Mouse (Mus musculus) Patski (cell line): ENCODE measurements around the gene Irf2. TPM values are rescaled to one million over a fixed set of nuclear protein-coding genes. Genes with fewer than 3 reads are reported as not detected.

Experiments
- ATAC-seq: fragments of 100-300 bp; one replicate; pipeline ENCODE4 v1.8.0; 2021
- CTCF ChIA-PET: fragments of 350-600 bp; sonication (Branson Sonifier 250); formaldehyde crosslinking; loops from one replicate; lab custom pipeline; 2022; ENCODE audit warnings: inconsistent platforms; lab: Charles Lee
- POLR2A ChIA-PET: fragments of 350-600 bp; sonication (Branson Sonifier 250); formaldehyde crosslinking; loops from one replicate; lab custom pipeline; 2022; ENCODE audit warnings: antibody characterized with exemption, inconsistent platforms; lab: Charles Lee
- DNase-seq: peaks from one replicate; pipeline ENCODE4 v3.0.0-alpha.2; 2011; ENCODE audit warnings: low read depth, low spot score
- H3K27me3 ChIP-seq: fragments of 371-371 bp; one replicate; pipeline ENCODE4 v1.5.1; 2021
- CTCF ChIP-seq: fragments of 100-300 bp; IDR thresholded peaks from one replicate; pipeline ENCODE4 v1.5.1; 2021
- in situ Hi-C: fragments of 300-500 bp; cut with MboI; formaldehyde crosslinking; loops from 3 replicates; pipeline ENCODE4 v1.11.1; 2018; ENCODE audit warnings: low pct_unique_long_range_greater_than_20kb, mixed read lengths
- polyA plus RNA-seq: library from polyadenylated mRNA; unstranded; gene quantifications from one replicate; pipeline ENCODE4 v1.2.3, GENCODE M21; 2021

Irf2 gene
- 36.5 TPM for polyA plus RNA-seq

DNA sequence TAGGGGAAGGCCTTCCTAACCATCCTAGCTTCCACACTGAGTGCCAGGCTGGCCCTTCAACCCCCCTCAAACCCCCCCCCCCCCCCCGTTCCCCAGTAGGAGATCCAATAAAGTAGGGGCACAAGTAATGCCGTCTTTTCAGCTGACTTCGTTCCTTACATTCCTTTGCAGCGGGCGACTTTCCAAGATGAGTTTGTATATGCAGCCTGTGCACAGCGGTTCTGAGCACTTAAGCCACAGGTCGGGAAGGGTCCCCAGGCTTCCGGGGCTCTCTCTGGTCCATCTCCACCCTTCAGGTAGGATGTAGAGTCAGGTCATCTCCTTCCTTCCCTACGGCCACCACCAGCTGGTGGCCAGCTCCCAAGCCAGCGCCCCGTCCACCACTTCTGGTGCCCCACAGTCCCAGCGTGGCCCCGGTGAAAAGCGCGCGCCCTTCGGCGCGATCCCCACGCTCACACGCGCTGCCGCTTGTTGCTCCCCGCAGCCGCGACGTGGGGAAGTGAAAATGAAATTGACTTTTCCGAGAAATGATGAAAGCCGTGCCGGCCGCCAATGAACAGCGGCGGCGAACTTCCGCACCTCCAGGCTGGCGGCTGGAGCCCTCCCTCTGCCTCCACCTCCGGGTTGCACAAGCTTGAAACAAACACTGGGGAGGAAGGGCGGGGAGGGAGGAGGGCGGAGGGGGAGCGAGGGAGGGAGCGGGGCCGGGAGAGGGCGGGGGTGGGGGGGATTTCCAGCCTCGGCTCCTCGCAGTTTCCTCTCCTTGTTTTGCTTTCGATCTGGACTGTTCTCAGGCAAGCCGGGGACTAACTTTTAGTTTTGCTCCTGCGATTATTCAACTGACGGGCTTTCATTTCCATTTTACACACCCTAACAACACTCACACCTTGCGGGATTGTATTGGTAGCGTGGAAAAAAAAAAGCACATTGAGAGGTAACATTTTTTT, at the start of gene Irf2:
Gene Irf2 (plus strand): TSS at position 730 of the 947 bp plus-strand sequence.
- DNase-seq (no peak), ATAC-seq (peak; percentile 68)
- ChIA-PET CTCF (interaction anchor here (1.4 kb wide), 1 partner anchor 73 kb away, joined by 3 read pairs; no protein-coding TSS in a partner anchor), POLR2A (interaction anchor here (0.8 to 1.0 kb wide), 2 partner anchors 36 to 1263 kb away, joined by 3 read pairs; no protein-coding TSS in a partner anchor)
- in situ Hi-C loops, result loop anchor here (5.0 kb wide), 1 partner anchor 57 kb away; no protein-coding TSS in a partner anchor
- no peak for TF ChIP-seq CTCF
- no peaks in the 10 kb centered on the region for H3K27me3 ChIP-seq

DNA sequence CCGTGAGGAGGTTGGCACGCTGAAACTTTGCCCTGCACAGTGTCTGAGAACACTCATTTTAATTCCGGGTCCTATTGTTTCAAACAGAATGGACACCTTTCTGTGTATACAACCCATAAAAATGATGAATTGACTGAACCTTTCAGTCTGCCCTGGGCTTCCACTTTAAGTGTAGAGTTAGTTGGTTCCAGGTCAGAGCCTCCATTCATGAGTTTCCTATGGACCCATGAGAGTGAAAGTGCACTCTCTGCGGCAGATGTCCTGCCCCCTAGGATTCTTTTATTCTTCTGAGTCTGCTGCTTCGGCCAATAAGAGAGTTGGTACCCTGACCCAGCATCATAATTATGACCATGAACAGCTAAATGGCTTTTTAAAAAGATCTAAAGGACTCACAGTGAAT, 49.4 kb upstream of the Irf2 start:
- ATAC-seq (no peak), DNase-seq (no peak)
- H3K27me3 ChIP-seq, result no peaks in the 10 kb centered on the region
- TF ChIP-seq CTCF, result no peak
- ChIA-PET POLR2A (interaction anchor here (1.5 kb wide), 1 partner anchor 9 kb away, joined by 3 read pairs; no protein-coding TSS in a partner anchor), CTCF (no interaction called here)
- in situ Hi-C loops, result no loop called here

DNA sequence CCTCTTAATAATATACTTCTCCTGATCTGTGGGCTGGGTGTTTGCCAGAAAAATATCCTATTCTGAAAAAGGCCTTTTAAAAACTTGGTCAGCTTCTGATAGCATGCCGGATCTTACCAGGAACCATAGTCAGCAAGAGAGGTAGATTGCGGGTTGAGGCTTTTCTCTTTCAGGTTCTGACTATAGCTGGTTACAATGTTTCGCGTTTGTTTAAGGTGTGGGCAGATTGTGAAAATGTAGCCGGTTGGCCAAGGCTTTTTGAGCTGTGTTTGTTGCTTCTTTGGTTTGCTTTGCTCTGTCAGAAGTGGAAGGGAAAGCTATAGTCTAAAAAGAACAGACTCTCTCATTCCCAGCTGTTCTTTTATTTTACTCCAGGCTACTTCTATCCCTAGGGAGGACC, 49.0 kb upstream of the Irf2 start:
- ChIA-PET CTCF (interaction anchor here (0.7 to 1.2 kb wide), 2 partner anchors 15 to 234 kb away, joined by 3 read pairs; no protein-coding TSS in a partner anchor), POLR2A (interaction anchor here (0.6 kb wide), 1 partner anchor 1965 kb away, joined by 4 read pairs; no protein-coding TSS in a partner anchor)
- DNase-seq (no peak), ATAC-seq (no peak)
- no peaks in the 10 kb centered on the region for H3K27me3 ChIP-seq
- in situ Hi-C loops, result no loop called here
- no peak for TF ChIP-seq CTCF

DNA sequence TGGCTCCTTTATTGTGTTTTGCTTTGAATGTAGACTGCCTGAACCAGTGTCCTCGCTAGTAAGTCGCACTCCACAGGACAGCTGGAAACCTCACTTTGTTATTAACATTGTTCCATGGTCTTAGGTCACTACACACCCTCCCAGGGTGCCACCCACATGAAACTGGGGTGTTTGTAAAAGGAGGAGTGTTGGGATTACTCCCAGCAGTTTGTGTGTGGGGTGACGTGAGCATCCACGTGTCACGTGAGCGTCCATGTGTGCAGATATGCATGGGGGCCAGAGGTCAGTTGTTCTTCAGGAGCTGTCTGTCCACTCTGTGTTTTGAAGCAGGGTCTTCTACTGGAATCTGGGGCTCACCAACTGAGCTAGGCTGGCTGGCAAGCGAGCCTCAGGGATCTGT, 48.2 kb upstream of the Irf2 start:
- DNase-seq, result no peak
- no peak for ATAC-seq
- TF ChIP-seq CTCF, result no peak
- no peaks in the 10 kb centered on the region for H3K27me3 ChIP-seq
- ChIA-PET CTCF (interaction anchor here (1.2 kb wide), 1 partner anchor 14 kb away, joined by 3 read pairs; no protein-coding TSS in a partner anchor), POLR2A (no interaction called here)
- in situ Hi-C loops, result no loop called here

DNA sequence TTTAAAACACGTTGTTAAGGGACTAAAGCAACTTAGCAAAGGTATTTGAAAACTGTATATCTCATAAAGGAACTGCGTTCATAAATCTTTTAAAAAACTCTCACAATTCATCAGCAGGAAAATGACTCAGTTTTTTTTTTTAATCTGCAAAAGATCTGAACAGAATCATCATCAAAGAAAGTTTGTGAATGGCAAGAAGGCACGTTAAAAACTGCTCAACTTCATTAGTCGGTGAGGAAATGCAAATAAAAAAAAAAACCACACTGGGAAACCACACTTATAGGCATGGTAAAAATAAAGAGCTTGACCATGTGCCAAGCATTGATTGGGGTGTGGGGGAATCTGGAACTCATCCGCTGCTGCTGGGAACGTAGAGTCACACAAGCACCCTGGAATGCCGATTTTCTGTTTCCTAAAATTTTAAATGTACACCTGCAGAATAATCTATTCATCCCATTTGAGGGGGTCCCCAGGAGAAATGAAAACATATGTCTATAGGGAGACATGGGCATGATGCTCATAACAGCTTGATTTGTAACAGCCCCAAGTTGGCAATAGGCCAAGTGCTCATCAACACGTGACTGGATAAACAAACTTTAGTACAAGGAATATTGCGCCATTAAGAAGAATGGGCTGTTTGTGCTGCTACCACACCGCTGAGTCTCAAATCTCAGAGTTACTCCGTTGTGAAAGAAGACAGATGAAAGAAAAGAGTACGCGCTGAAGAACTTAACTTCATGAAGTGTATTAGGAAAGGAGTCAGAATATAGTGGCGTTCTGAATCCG, 43.1 kb upstream of the Irf2 start:
- no peak for ATAC-seq
- ChIA-PET CTCF (interaction anchor here (1.2 to 1.7 kb wide), 3 partner anchors 10 to 20 kb away, joined by 4 to 5 read pairs (median 4); no protein-coding TSS in a partner anchor), POLR2A (interaction anchor here (0.6 kb wide), 4 partner anchors 9 to 1232 kb away, joined by 3 to 6 read pairs (median 3); no protein-coding TSS in a partner anchor)
- in situ Hi-C loops, result no loop called here
- DNase-seq, result no peak
- no peaks in the 10 kb centered on the region for H3K27me3 ChIP-seq
- TF ChIP-seq CTCF, result no peak

DNA sequence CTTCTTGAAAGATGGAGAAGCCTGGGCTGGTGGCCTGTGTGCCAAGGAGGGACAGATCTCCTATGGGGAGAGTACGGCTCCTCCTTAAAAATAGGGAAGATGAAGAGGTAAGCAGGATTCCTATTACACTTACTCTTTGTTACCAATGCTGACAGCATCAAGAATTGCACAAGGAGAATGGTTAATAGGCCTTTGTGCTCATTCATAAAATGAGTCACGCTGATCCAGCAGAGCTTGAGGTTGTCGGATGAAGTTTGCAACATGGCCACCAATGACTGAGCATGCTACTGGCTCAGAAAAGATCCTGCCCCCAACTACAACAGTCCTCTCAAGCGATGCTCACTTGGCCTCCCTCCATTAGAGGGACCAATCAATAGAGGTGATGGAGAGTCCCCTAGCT, 42.0 kb upstream of the Irf2 start:
- ATAC-seq, result peak; percentile 47
- CTCF ChIA-PET, result interaction anchor here (1.7 kb wide), 1 partner anchor 11 kb away, joined by 5 read pairs; no protein-coding TSS in a partner anchor
- in situ Hi-C loops, result no loop called here
- DNase-seq, result no peak
- POLR2A ChIA-PET, result no interaction called here
- no peaks in the 10 kb centered on the region for H3K27me3 ChIP-seq
- TF ChIP-seq CTCF, result no peak

DNA sequence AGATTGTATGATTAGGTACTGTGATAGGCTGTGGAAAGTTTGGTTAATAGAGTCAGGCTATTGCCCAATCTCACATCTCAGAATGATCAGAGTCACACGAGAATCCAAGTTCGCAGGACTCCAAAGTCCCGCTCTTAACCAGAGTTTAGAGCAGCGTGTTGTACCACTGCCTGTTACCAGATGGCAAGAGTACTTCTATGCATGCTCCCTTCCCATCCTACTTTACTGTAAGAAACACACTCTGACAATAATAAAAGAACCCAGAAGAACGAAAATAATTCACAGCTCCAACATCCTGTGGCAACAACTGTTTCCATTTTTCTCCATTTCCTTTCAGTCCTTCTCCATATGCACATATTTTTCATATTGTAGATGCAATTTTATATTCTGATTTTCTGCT, 41.4 kb upstream of the Irf2 start:
- no peaks in the 10 kb centered on the region for H3K27me3 ChIP-seq
- ATAC-seq (no peak), DNase-seq (no peak)
- POLR2A ChIA-PET, result no interaction called here
- in situ Hi-C loops, result no loop called here
- CTCF ChIA-PET, result interaction anchor here (1.7 kb wide), 1 partner anchor 11 kb away, joined by 5 read pairs; no protein-coding TSS in a partner anchor
- TF ChIP-seq CTCF, result no peak

DNA sequence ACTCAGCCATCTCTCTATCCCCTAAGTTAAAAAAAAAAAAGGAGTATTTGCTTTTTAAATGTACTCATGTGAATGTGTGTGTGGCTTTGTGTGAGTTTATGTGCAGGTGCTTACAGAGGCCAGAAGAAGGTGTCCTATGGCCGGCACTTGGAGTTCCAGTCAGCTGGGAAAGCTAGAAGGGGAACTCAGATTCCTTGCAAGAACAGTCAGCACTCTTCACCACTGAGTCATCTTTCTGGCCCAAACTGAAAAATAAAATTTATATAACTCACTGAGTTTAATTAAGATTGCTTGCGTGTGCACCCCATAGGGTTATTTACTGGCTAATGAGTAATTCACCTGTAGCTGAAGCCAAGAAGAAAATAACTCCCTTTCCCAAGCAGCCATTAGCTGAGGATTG, 34.4 kb upstream of the Irf2 start:
- ChIA-PET CTCF (interaction anchor here (1.2 to 1.5 kb wide), 2 partner anchors 11 to 14 kb away, joined by 3 to 5 read pairs; no protein-coding TSS in a partner anchor), POLR2A (no interaction called here)
- in situ Hi-C loops, result no loop called here
- DNase-seq (no peak), ATAC-seq (peak; percentile 57)
- TF ChIP-seq CTCF, result peak; percentile 42
- no peaks in the 10 kb centered on the region for H3K27me3 ChIP-seq

DNA sequence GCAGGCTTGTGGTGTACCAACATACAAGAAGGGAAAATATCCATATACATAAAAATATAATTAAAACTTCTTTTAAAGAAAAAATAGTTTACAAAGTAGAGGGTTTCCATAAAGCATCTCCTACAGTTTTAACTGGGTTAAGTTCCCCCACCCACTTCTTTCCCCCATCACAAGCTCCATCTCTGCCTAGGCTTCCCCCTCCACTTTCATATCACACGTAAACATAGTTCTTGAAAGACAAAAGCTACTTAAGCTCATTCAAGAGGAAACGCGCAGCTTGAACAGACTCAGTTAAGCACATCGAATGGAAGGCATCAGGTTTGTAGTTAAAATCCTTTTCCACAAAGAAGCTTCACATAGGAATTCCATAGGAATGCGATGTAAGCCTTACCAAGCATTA, 32.8 kb upstream of the Irf2 start:
- TF ChIP-seq CTCF, result no peak
- CTCF ChIA-PET, result no interaction called here
- POLR2A ChIA-PET, result no interaction called here

DNA sequence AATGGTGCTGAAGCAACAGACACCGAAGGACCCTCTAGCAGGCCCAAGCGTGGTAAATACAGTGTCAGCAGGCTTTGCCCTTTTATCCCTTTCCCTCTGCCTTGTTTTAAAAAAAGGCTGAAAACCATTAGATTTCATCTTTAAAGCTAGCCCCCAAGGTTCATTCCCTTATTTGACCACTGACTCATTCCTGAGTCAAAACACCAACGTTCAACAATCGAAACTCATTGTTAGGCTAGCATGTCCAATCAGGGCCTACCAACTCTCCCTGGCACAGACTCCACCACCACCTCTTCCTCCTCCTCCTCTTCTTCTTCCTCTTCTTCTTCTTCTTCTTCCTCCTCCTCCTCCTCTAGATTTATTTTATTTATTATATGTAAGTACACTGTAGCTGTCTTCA, 30.2 kb upstream of the Irf2 start:
- TF ChIP-seq CTCF, result no peak
- ChIA-PET CTCF (no interaction called here), POLR2A (interaction anchor here (0.6 kb wide), 1 partner anchor 24 kb away, joined by 3 read pairs; no protein-coding TSS in a partner anchor)
- in situ Hi-C loops, result no loop called here
- ATAC-seq (no peak), DNase-seq (no peak)
- no peaks in the 10 kb centered on the region for H3K27me3 ChIP-seq

More for the DNA sequence above, 32.8 kb upstream of the Irf2 start:
- in situ Hi-C loops, result no loop called here
- H3K27me3 ChIP-seq, result no peaks in the 10 kb centered on the region
- ATAC-seq (no peak), DNase-seq (no peak)
